Mouse (Mus musculus) spleen, adult 18-20 months (tissue): ENCODE results near the gene Rhox4c.
"Not testable (repeated sequence)": the region's sequence is repeated elsewhere in the genome, so short reads cannot be mapped to it uniquely, and the experiment has no call there.

Experiments used
- DNase-seq, 2 experiments: peaks; one replicate each; pipeline ENCODE4 v3.0.0; 2022; ENCODE audit warnings: mixed read lengths in 2 of 2

The Rhox4c gene

GRCm38 (mm10) chrX:37480037-37480436 lies at the start of gene Rhox4c:
Gene Rhox4c (plus strand): TSS chrX:37480337.
- DNase-seq: not testable (repeated sequence)

- DNase-seq: not testable (repeated sequence)
These were observed 47.9 kb upstream of the Rhox4c start, which contains the start of gene Rhox4b for GRCm38 (mm10) chrX:37432194-37432593. Gene Rhox4b (plus strand): TSS chrX:37432494.

GRCm38 (mm10) chrX:37453380-37453779 lies 26.8 kb upstream of the Rhox4c start, which contains the start of gene Rhox2c:
Gene Rhox2c (plus strand): TSS chrX:37453680.
- DNase-seq: not testable (repeated sequence)

- not testable (repeated sequence) for DNase-seq
These were observed 21.9 kb upstream of the Rhox4c start, which contains the start of gene Rhox3c for GRCm38 (mm10) chrX:37458285-37458684. Gene Rhox3c (plus strand): TSS chrX:37458585.

- not testable (repeated sequence) for DNase-seq
These were observed 33.9 kb downstream of the Rhox4c start, which contains the start of gene Rhox4d for GRCm38 (mm10) chrX:37514059-37514458. Gene Rhox4d (plus strand): TSS chrX:37514359.

GRCm38 (mm10) chrX:37530152-37530551 lies 50.0 kb downstream of the Rhox4c start, which contains the start of gene Rhox2e:
Gene Rhox2e (plus strand): TSS chrX:37530452.
- DNase-seq: not testable (repeated sequence)
